Mouse (Mus musculus) heart, embryonic 11.5 days (tissue): ENCODE measurements around the gene St14. TPM values are rescaled to one million over a fixed set of nuclear protein-coding genes. Genes with fewer than 3 reads are reported as not detected.

Source experiments
- ATAC-seq: fragments of 200-750 bp; cut with Nextera tagmentation; replicated peaks from 2 replicates; pipeline ENCODE4 v1.8.0; 2017; ENCODE audit warnings: moderate library complexity; ENCODE audit not compliant: insufficient number of reproducible peaks, low FRiP score, low TSS enrichment
- H3K27ac ChIP-seq: fragments of 300-500 bp; sonication (generic); 2 replicates; pipeline ENCODE4 v1.5.1; 2014; ENCODE audit warnings: mild to moderate bottlenecking, low read depth, low read length
- H3K27me3 ChIP-seq: fragments of 300-500 bp; sonication (generic); 2 replicates; pipeline ENCODE4 v1.6.1; 2014; ENCODE audit warnings: mild to moderate bottlenecking, low read length, mixed read lengths; ENCODE audit not compliant: control insufficient read depth, insufficient read depth
- H3K36me3 ChIP-seq: fragments of 300-500 bp; sonication (generic); 2 replicates; pipeline ENCODE4 v1.6.1; 2014; ENCODE audit warnings: mild to moderate bottlenecking, low read length, moderate library complexity, mixed read lengths; ENCODE audit not compliant: control insufficient read depth, insufficient read depth
- H3K4me1 ChIP-seq: fragments of 300-500 bp; sonication (generic); 2 replicates; pipeline ENCODE4 v1.6.1; 2014; ENCODE audit warnings: low read length; ENCODE audit not compliant: control insufficient read depth, insufficient read depth
- H3K4me2 ChIP-seq: fragments of 300-500 bp; sonication (generic); 2 replicates; pipeline ENCODE4 v1.6.1; 2014; ENCODE audit warnings: mild to moderate bottlenecking, moderate library complexity
- H3K4me3 ChIP-seq: fragments of 300-500 bp; sonication (generic); 2 replicates; pipeline ENCODE4 v1.5.1; 2014; ENCODE audit warnings: low read depth, low read length
- H3K9ac ChIP-seq: fragments of 300-500 bp; sonication (generic); 2 replicates; pipeline ENCODE4 v1.6.1; 2014; ENCODE audit warnings: mild to moderate bottlenecking, low read depth, low read length, moderate library complexity
- H3K9me3 ChIP-seq: fragments of 300-500 bp; sonication (generic); replicated peaks from 2 replicates; pipeline ENCODE4 v1.6.1; 2016; ENCODE audit warnings: low read length; ENCODE audit not compliant: control insufficient read depth
- WGBS: fragments of 180-500 bp; shearing (Covaris S2); extraction: QIAGEN DNeasy Blood & Tissue Kit; methylation state at CpG from one replicate; pipeline ENCODE4 v1.1.7; 2014; ENCODE audit not compliant: insufficient replicate concordance; 5-methylcytosine and 5-hydroxymethylcytosine counted together
- polyA plus RNA-seq: library from polyadenylated mRNA; unstranded; fragments of >200 nt; fragmentation: Nextera tagmentation; extraction: Ambion mirVana; gene quantifications from 2 replicates; pipeline ENCODE4 v1.2.1, GENCODE M21; 2014

The St14 gene
- polyA plus RNA-seq, 1 experiment from 2014 or later, result 0.63 TPM

DNA sequence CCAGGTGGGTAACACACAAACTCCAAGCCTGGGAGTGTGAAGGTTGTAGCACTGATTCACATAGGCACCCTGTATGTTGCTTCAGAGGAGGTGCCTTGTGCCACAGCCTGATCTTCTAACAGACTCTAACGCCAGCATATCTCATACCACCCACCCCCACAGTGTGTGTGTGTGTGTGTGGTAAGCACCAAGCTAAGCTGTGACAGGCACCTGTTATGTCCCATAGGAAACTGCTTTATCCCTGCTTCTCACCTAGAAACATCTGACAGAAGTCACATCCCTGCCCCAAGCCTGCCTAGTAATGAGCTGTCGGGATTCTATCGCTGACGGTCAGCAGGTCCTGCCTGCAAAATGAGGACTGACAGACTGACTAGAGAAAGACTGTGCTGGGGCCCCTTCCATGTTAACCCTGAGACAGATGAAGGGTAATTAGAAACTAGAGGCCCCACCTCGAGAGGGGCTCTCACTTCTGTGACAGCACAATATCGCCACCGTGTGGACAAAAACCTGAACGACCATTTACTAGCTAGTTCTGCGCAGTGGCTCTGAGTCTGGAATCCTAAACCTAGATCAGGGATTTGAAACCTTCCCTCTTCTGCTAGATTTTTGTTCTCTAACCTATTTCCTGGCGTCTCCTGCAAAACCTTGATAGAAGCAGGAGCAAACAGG, 45.4 kb downstream of the St14 start:
- no peak for ATAC-seq
- H3K9ac ChIP-seq, result no peak overlapping the region
- WGBS, result 18% methylated on average over 10 of the region's 10 CpGs
- no peak overlapping the region for H3K4me2 ChIP-seq
- H3K27me3 ChIP-seq, result peaks cover 15% of the 10 kb centered on the region
- H3K4me3 ChIP-seq, result no peak overlapping the region
- H3K36me3 ChIP-seq, result no peaks in the 10 kb centered on the region
- H3K4me1 ChIP-seq, result no peaks in the 10 kb centered on the region
- H3K27ac ChIP-seq, result no peak overlapping the region
- no peaks in the 10 kb centered on the region for H3K9me3 ChIP-seq

DNA sequence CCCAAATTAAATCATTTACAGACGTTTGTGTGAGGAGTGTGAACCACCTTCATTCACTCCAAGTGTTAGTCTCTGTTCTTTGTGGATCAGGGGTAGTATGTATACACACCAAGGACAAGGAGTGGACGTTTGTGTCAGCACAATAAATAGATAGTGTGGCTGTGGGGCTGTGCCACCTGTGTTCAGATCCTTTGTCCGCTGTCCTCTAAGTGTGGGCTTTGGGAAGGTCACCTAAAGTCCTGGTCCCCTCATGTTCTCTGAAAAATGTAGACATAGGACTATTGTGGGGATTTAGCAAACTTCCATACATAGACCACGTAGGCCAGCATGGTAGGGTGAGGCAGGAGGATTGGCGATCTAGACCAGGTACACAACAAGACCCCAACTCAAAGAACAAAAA, 46.1 kb downstream of the St14 start:
- Histone ChIP-seq H3K27me3 (peaks cover 15% of the 10 kb centered on the region), H3K4me3 (no peak overlapping the region), H3K9me3 (no peaks in the 10 kb centered on the region), H3K4me2 (no peak overlapping the region), H3K9ac (no peak overlapping the region), H3K27ac (no peak overlapping the region), H3K4me1 (no peaks in the 10 kb centered on the region), H3K36me3 (no peaks in the 10 kb centered on the region)
- 70% methylated on average over 5 of the region's 5 CpGs for WGBS
- ATAC-seq, result no peak

DNA sequence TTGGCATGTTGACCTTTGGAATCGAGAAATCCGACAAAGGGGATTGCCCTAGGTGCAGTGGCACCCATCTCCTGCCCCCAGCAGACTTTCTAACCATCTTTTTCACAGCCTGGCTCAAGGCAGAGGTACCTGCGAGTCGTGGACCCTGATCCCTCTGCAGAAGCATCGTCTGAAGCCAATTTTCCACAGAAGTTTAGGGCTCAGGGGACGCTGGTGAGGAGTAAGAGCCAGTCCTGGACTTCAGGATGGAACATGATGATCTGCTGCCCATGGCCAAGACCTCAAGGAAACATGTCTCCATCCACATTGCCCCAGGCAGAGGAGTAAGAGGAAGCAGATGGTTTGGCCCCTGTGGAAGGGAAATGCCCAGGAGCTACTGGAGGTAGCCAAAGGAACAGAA, 48.9 kb downstream of the St14 start:
- Histone ChIP-seq H3K27me3 (peaks cover 15% of the 10 kb centered on the region), H3K9ac (no peak overlapping the region), H3K4me2 (no peak overlapping the region), H3K4me3 (no peak overlapping the region), H3K36me3 (no peaks in the 10 kb centered on the region), H3K27ac (no peak overlapping the region), H3K9me3 (no peaks in the 10 kb centered on the region), H3K4me1 (peaks cover 2% of the 10 kb centered on the region; the same call in 1 of the 2 replicates)
- no peak for ATAC-seq
- 68% methylated on average over 6 of the region's 6 CpGs for WGBS

DNA sequence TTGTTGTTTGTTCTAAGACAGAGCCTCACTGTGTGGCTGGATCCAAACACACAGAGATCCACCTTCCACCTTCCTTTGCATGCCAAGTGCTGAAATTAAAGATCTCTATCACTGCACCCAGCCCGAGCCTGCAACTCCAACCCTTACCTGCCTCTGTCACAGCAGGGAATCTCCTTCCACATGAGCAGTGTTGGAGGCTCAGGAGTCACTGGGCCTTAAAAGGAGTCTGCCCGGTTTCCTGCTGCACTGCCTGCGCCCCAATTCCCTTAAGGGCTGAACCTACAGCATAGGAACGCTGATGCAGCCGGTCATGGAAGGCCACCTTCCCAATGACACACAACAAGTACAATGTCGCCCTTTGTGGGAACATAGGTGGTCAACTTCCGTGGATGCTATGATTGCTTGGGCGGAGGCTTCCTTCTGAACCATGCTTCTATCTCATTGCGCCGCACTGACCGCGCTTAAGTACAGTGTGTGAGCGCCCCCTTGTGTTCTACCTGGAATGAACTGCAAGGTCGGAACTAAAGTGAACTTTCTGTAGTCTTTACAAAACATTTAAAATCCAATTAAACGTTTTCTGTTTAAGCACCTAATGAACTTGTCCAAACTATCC, 49.5 kb downstream of the St14 start:
- H3K9me3 ChIP-seq, result no peaks in the 10 kb centered on the region
- H3K27me3 ChIP-seq, result peaks cover 14% of the 10 kb centered on the region
- H3K36me3 ChIP-seq, result no peaks in the 10 kb centered on the region
- H3K27ac ChIP-seq, result no peak overlapping the region
- H3K4me3 ChIP-seq, result no peak overlapping the region
- peak overlapping the region; percentile 22; the same call in 1 of the 2 replicates for H3K4me2 ChIP-seq
- ATAC-seq, result no peak
- H3K4me1 ChIP-seq, result peaks cover 7% of the 10 kb centered on the region; the same call in 1 of the 2 replicates
- WGBS, result 8% methylated on average over 15 of the region's 15 CpGs
- no peak overlapping the region for H3K9ac ChIP-seq

DNA sequence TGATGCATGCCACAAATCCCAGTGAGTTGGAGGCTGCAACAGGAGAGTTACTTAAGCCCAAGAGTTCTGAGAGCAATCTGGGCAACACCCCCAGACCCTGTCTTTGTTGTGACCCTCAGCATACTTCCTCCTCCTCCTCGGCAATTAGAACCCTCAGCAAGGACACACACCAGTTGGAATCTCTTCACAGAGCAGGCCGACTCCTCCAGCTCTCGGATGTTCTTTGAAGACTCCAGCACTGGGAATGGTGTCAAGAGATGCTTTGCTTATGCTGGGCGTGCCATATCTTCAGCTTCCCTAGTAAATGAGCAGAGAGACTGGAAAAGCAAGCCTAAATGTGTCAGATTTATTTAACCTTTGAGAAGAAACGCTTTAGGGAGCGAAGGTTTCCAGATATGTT, 50.9 kb downstream of the St14 start:
- H3K27ac ChIP-seq, result no peak overlapping the region
- WGBS, result 60% methylated on average over 6 of the region's 6 CpGs
- H3K27me3 ChIP-seq, result peaks cover 12% of the 10 kb centered on the region; the same call in 1 of the 2 replicates
- H3K4me3 ChIP-seq, result no peak overlapping the region
- no peaks in the 10 kb centered on the region for H3K9me3 ChIP-seq
- peaks cover 7% of the 10 kb centered on the region; the same call in 1 of the 2 replicates for H3K4me1 ChIP-seq
- H3K4me2 ChIP-seq, result no peak overlapping the region
- no peak for ATAC-seq
- no peaks in the 10 kb centered on the region for H3K36me3 ChIP-seq
- H3K9ac ChIP-seq, result no peak overlapping the region

DNA sequence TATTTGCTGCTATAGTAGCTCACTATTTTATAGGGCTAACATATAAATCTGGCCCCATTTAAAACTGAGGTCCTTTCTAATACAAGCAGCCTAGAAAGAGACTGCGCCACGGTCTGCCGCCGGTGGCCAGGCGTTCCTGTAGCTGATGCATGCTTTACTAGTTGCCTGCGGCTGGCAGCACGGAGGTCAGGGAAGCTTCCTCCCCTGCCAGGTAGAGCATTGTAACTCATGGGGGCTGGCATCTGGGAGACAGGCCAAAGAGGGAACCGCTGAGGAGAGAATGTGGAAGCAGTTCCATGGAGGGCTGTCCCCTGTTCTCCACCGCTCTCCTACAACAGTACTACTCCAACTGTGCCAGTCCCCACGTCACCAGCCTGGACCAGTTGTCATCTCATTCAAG, 56.8 kb downstream of the St14 start:
- Histone ChIP-seq H3K9me3 (no peaks in the 10 kb centered on the region), H3K4me3 (no peak overlapping the region), H3K4me1 (peaks cover 7% of the 10 kb centered on the region; the same call in 1 of the 2 replicates), H3K27me3 (no peaks in the 10 kb centered on the region), H3K9ac (no peak overlapping the region), H3K27ac (no peak overlapping the region), H3K36me3 (no peaks in the 10 kb centered on the region), H3K4me2 (no peak overlapping the region)
- no peak for ATAC-seq
- 91% methylated on average over 10 of the region's 10 CpGs for WGBS

DNA sequence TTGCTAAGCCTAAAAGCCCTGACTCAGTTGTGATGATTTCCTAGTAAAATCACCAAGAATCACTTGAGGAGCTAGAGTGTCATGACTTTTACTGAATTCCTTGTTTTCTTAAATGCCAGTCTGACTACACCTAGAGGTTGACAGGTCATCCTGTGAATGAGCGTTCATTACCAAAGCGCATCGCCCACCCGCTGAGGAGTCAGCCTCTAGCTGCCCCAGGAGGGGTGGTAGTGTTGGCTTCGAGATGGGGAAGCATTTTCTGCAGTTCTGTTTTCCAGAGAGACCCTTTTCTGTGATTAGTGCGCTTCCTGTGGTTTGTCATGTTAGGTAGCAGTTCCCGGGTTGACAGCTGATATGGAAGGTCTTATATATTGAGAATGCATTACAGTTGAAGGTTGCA, 57.9 kb downstream of the St14 start:
- Histone ChIP-seq H3K27me3 (no peaks in the 10 kb centered on the region), H3K9me3 (no peaks in the 10 kb centered on the region), H3K4me1 (peaks cover 7% of the 10 kb centered on the region; the same call in 1 of the 2 replicates), H3K9ac (no peak overlapping the region), H3K27ac (no peak overlapping the region), H3K4me3 (no peak overlapping the region), H3K36me3 (no peaks in the 10 kb centered on the region), H3K4me2 (no peak overlapping the region)
- ATAC-seq, result no peak
- 59% methylated on average over 7 of the region's 7 CpGs for WGBS

DNA sequence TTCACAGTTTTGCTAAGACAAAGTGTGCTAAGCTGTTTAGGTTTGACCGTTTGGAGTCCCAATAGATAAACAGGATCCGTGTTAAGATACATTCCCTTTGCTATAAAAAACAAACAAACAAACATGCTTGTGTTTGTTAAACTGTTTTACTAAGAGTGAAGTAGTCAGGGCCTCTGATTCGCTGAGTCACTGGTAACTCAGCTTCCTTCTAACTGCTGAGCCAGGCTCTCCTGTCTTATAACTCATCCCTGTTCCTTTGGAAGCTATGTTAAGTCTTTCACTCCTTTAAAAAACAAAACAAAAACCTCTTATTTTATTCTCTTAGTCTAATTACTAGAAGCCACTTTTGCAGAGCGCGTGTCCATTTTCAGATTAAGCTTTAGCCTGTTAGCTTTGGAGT, 59.4 kb downstream of the St14 start:
- no peak overlapping the region for H3K27ac ChIP-seq
- H3K36me3 ChIP-seq, result no peaks in the 10 kb centered on the region; the same call in 1 of the 2 replicates
- H3K4me2 ChIP-seq, result no peak overlapping the region
- no peak for ATAC-seq
- WGBS, result 85% methylated on average over 5 of the region's 5 CpGs
- H3K9me3 ChIP-seq, result no peaks in the 10 kb centered on the region
- H3K4me1 ChIP-seq, result no peaks in the 10 kb centered on the region
- no peak overlapping the region for H3K9ac ChIP-seq
- H3K27me3 ChIP-seq, result no peaks in the 10 kb centered on the region
- no peak overlapping the region for H3K4me3 ChIP-seq

DNA sequence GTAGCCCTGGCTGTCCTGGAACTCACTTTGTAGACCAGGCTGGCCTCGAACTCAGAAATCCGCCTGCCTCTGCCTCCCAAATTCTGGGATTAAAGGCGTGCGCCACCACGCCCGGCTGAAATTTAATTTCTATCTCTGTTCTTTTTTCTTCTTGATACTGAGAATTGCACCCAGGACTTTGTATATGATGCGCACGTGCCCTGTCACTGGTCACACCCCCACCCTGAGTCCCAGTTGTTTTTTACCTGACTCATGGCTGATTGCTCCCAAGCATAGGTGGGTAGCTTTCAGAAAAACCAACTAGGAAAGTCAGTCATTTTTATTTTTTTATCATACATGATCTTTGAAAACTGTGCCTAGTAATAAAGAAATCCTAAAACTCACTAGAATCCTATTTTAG, 60.9 kb downstream of the St14 start:
- Histone ChIP-seq H3K27ac (no peak overlapping the region), H3K9ac (no peak overlapping the region), H3K36me3 (peaks cover 2% of the 10 kb centered on the region), H3K4me2 (no peak overlapping the region), H3K9me3 (no peaks in the 10 kb centered on the region), H3K4me3 (no peak overlapping the region), H3K4me1 (no peaks in the 10 kb centered on the region), H3K27me3 (no peaks in the 10 kb centered on the region)
- no peak for ATAC-seq
- WGBS, result 93% methylated on average over 7 of the region's 8 CpGs
